Mouse (Mus musculus) embryonic facial prominence, embryonic 13.5 days (tissue): ENCODE results near the gene Extl2. TPM values are rescaled to one million over a fixed set of nuclear protein-coding genes. Genes with fewer than 3 reads are reported as not detected.

ENCODE experiments used
- ATAC-seq: fragments of 200-750 bp; cut with Nextera tagmentation; 2 replicates; pipeline ENCODE4 v1.8.0; 2017; ENCODE audit warnings: low read depth; ENCODE audit not compliant: insufficient number of reproducible peaks, insufficient read depth, low FRiP score, low TSS enrichment
- H3K27ac ChIP-seq: fragments of 300-500 bp; sonication (generic); 2 replicates; pipeline ENCODE4 v1.5.1; 2015; ENCODE audit warnings: moderate library complexity, mild to moderate bottlenecking, inconsistent platforms
- H3K27me3 ChIP-seq: fragments of 300-500 bp; sonication (generic); 2 replicates; pipeline ENCODE4 v1.6.1; 2015; ENCODE audit warnings: mild to moderate bottlenecking, inconsistent platforms
- H3K36me3 ChIP-seq: fragments of 300-500 bp; sonication (generic); 2 replicates; pipeline ENCODE4 v1.6.1; 2015; ENCODE audit warnings: mild to moderate bottlenecking, inconsistent platforms
- H3K4me1 ChIP-seq: fragments of 300-500 bp; sonication (generic); 2 replicates; pipeline ENCODE4 v1.6.1; 2015; ENCODE audit warnings: inconsistent platforms
- H3K4me2 ChIP-seq: fragments of 300-500 bp; sonication (generic); 2 replicates; pipeline ENCODE4 v1.6.1; 2015; ENCODE audit warnings: moderate library complexity, mild to moderate bottlenecking, inconsistent platforms
- H3K4me3 ChIP-seq: fragments of 300-500 bp; sonication (generic); 2 replicates; pipeline ENCODE4 v1.5.1; 2015; ENCODE audit warnings: mild to moderate bottlenecking, inconsistent platforms
- H3K9ac ChIP-seq: fragments of 300-500 bp; sonication (generic); 2 replicates; pipeline ENCODE4 v1.6.1; 2015; ENCODE audit warnings: mild to moderate bottlenecking, inconsistent platforms
- H3K9me3 ChIP-seq: fragments of 300-500 bp; sonication (generic); 2 replicates; pipeline ENCODE4 v1.6.1; 2016; ENCODE audit warnings: inconsistent platforms
- WGBS: fragments of 180-500 bp; shearing (Covaris S2); methylation state at CpG from one replicate; pipeline ENCODE4 v1.1.7; 2015; ENCODE audit warnings: mixed read lengths; 5-methylcytosine and 5-hydroxymethylcytosine counted together
- polyA plus RNA-seq: library from polyadenylated mRNA; unstranded; fragments of >200 nt; fragmentation: Nextera tagmentation; extraction: Ambion mirVana; gene quantifications from 2 replicates; pipeline ENCODE4 v1.2.1, GENCODE M21; 2015

The Extl2 gene
- polyA plus RNA-seq, 1 experiment from 2014 or later: 18.0 TPM

DNA sequence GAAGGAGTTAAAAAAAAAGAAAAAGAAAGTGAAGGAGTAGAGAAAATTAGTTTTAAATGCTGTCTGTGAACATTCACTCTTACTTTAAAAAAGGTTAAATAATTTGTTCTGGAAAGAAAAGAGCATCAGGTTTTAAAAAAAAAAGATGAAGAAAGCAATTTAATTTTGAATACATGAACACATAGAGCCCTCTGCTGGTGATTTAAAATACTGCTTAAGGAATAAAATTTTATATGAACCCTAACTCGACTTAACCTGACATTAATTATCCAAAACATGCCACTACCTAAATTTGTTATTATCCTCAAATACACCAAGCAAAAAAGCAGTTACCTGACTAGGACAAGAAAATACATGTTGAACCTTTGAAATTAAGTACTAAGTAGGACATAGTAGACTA, 28.3 kb upstream of the Extl2 start:
- no peak for ATAC-seq
- Histone ChIP-seq H3K4me3 (no peak overlapping the region), H3K9me3 (no peaks in the 10 kb centered on the region), H3K9ac (no peak overlapping the region), H3K27ac (no peak overlapping the region), H3K4me1 (no peaks in the 10 kb centered on the region), H3K27me3 (no peaks in the 10 kb centered on the region), H3K36me3 (peaks cover 54% of the 10 kb centered on the region), H3K4me2 (no peak overlapping the region)
- 15% methylated on average over 1 of the region's 1 CpGs for WGBS

DNA sequence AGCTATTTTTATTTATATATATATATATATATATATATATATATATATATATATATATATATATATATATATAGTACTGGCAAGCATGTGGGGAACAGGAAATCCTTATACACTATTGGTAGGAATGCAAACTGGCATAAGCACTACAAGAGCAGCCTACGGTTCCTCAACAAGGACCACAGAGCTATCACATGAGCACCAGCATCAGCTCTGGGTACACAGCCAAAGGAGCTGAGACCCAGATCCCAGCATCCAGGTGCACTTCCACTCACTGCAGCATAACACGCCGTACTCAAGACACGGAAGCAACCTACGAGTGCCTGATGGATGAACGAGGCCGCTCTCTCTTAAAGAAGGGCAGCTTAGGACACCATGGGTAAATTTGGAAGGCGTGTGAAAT, 24.0 kb upstream of the Extl2 start:
- 94% methylated on average over 8 of the region's 8 CpGs for WGBS
- H3K9ac ChIP-seq: no peak overlapping the region
- H3K4me2 ChIP-seq: no peak overlapping the region
- no peaks in the 10 kb centered on the region for H3K27me3 ChIP-seq
- H3K27ac ChIP-seq: no peak overlapping the region
- peaks cover 61% of the 10 kb centered on the region for H3K36me3 ChIP-seq
- H3K4me3 ChIP-seq: no peak overlapping the region
- H3K9me3 ChIP-seq: no peaks in the 10 kb centered on the region
- no peak for ATAC-seq
- H3K4me1 ChIP-seq: peaks cover 7% of the 10 kb centered on the region; the same call in 1 of the 2 replicates

DNA sequence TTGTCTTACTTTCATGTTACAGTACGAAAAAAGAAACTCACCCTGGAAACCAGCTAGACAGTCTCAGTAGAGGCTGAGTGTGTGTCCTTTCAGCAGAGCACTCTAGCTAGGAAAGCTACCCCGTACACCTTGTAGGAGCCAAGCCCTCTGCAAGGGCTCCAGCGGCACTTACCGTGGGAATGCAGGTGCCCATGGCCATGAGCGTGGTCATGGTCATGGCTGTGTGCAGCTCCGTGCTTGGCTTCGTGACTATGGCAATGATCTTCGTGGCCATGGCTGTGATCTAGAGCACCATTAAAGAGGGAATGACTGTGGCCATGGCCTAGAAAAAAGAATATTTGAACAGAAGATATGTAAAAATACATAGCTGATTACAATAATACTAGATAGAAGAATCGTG, 22.6 kb upstream of the Extl2 start:
- no peak for ATAC-seq
- Histone ChIP-seq H3K9ac (no peak overlapping the region), H3K36me3 (peaks cover 68% of the 10 kb centered on the region), H3K9me3 (no peaks in the 10 kb centered on the region), H3K27me3 (no peaks in the 10 kb centered on the region), H3K27ac (0 out of 2 replicates have a peak overlapping the region, but pooled peaks have one; percentile 39), H3K4me1 (peaks cover 7% of the 10 kb centered on the region; the same call in 1 of the 2 replicates), H3K4me2 (no peak overlapping the region), H3K4me3 (no peak overlapping the region)
- WGBS: 95% methylated on average over 9 of the region's 9 CpGs

DNA sequence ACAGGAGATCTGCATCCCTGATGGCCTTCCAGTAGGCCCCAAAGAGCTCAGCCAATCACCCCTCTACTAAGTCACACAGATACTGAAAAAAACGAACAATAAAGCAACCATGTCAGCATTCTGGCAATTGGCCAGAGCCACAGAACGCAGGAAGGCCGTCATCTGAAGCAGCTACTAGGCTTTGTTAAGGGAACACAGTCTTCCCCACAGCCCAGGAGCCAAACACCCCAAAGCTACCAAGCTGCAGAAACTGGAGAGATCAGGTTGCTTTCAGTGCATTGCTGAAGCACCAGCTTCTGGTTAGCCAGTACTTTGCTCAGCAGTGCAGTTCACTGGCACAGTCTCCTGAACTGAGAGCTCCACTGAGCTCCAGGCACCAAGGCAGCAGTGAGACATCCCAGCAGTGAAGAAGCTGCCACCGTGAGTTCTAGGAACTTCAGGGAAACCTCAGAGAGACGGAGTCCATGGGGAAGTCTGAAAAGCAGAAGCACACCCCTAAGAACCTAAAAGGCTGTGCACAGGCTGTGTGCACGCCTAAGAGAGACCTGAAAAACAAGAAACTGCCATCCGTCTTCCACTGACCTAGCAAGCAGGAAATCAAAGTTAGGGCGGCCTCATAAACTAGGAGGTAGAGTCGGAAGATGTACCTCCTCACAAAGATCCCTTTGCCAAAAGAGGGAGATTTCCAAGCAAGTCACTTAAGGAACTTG, 21.9 kb upstream of the Extl2 start:
- Histone ChIP-seq H3K4me3 (no peak overlapping the region), H3K4me2 (no peak overlapping the region), H3K27me3 (no peaks in the 10 kb centered on the region), H3K4me1 (peaks cover 7% of the 10 kb centered on the region; the same call in 1 of the 2 replicates), H3K27ac (peak overlapping the region; percentile 39; the same call in 1 of the 2 replicates), H3K36me3 (peaks cover 72% of the 10 kb centered on the region), H3K9me3 (no peaks in the 10 kb centered on the region), H3K9ac (peak overlapping the region; percentile 32)
- no peak for ATAC-seq
- WGBS: 68% methylated on average over 9 of the region's 9 CpGs

DNA sequence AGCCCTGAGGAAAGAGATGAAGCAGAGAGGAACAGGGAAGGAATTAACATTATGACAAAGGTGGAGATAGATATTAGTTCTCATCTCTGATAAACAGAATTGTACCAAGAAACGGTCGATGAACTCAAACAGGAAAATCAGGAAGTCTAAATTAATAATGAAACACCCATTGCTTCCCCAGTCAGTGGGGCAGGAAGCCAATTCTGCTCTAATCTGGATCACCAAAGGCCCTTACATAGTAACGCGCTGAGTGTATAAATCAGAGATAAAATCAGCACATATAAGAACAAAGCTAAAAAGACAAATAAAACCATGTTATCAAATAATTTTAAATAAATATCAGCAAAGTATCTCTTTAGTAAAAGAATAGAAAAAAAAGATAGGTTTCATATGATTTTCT, 15.2 kb upstream of the Extl2 start:
- Histone ChIP-seq H3K27me3 (no peaks in the 10 kb centered on the region), H3K4me1 (no peaks in the 10 kb centered on the region), H3K36me3 (peaks cover 36% of the 10 kb centered on the region), H3K9ac (no peak overlapping the region), H3K9me3 (no peaks in the 10 kb centered on the region), H3K4me2 (no peak overlapping the region), H3K27ac (no peak overlapping the region), H3K4me3 (no peak overlapping the region)
- WGBS: 69% methylated on average over 4 of the region's 4 CpGs
- ATAC-seq: no peak

DNA sequence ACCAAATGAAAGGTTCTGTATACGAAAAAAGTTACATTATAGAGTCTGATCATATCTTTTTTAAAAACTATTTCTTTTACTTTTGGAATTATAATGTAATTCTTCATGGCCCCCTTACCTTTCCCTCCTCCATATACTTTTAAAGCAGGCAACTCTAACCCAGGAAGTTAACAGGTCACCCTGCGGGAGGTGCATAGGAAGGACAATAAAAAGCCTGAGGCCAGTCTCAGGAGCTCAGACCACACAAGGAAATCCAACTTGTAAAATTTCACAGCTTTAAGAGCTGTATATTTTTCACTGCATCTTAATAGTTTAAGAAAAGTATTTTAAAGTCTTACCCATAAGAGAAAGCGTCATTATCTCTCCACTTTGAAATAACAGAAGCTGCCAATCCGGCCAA, 14.7 kb upstream of the Extl2 start:
- Histone ChIP-seq H3K27ac (no peak overlapping the region), H3K9me3 (no peaks in the 10 kb centered on the region), H3K4me3 (no peak overlapping the region), H3K36me3 (peaks cover 36% of the 10 kb centered on the region), H3K4me1 (no peaks in the 10 kb centered on the region), H3K9ac (no peak overlapping the region), H3K4me2 (no peak overlapping the region), H3K27me3 (no peaks in the 10 kb centered on the region)
- no peak for ATAC-seq
- WGBS: 74% methylated on average over 4 of the region's 4 CpGs

DNA sequence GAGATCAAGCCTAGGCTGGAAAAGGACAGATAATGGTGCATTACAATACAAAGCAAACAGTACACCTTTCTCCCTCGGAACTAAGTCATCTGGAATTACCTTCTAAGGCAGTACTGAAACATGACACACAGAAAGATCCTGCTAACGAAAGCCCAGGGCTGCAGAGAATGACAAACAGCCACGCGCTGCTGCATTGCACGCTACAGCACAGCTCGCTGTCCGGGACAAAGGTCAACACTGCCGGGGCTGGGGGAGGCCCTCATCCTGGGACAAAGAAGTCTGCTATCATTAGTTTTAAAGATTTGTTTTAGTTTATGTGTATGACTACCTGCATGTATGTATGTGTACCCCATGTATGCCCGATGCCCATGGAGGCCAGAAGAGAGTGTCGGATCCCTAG, 14.2 kb upstream of the Extl2 start:
- no peaks in the 10 kb centered on the region for H3K4me1 ChIP-seq
- H3K9me3 ChIP-seq: peaks cover 3% of the 10 kb centered on the region; the same call in 1 of the 2 replicates
- ATAC-seq: no peak
- H3K27ac ChIP-seq: no peak overlapping the region
- H3K36me3 ChIP-seq: peaks cover 38% of the 10 kb centered on the region
- 49% methylated on average over 10 of the region's 10 CpGs for WGBS
- H3K27me3 ChIP-seq: no peaks in the 10 kb centered on the region
- H3K4me2 ChIP-seq: no peak overlapping the region
- no peak overlapping the region for H3K9ac ChIP-seq
- H3K4me3 ChIP-seq: no peak overlapping the region

DNA sequence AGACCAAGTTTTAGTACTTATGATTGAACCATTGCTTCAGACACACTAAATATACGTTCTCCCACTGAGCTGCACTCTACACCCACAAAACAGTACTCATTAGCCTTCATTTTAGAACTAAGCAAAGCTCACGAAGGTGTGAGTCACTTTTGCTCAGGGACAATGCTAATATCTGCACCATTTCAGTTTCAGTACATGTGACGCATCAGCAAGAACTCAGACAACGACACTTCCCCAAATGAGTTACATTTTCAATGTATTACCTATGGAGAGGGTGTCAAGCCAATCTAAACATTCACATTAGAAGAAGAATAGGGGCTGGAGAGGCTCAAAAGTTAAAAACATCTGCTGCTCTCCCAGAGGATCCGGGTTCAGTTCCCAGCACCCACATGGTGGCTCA, 10.3 kb upstream of the Extl2 start:
- 93% methylated on average over 5 of the region's 5 CpGs for WGBS
- Histone ChIP-seq H3K27ac (no peak overlapping the region), H3K36me3 (peaks cover 46% of the 10 kb centered on the region), H3K9me3 (peaks cover 8% of the 10 kb centered on the region; the same call in 1 of the 2 replicates), H3K4me1 (no peaks in the 10 kb centered on the region), H3K27me3 (no peaks in the 10 kb centered on the region), H3K4me3 (no peak overlapping the region), H3K4me2 (no peak overlapping the region), H3K9ac (no peak overlapping the region)
- no peak for ATAC-seq

DNA sequence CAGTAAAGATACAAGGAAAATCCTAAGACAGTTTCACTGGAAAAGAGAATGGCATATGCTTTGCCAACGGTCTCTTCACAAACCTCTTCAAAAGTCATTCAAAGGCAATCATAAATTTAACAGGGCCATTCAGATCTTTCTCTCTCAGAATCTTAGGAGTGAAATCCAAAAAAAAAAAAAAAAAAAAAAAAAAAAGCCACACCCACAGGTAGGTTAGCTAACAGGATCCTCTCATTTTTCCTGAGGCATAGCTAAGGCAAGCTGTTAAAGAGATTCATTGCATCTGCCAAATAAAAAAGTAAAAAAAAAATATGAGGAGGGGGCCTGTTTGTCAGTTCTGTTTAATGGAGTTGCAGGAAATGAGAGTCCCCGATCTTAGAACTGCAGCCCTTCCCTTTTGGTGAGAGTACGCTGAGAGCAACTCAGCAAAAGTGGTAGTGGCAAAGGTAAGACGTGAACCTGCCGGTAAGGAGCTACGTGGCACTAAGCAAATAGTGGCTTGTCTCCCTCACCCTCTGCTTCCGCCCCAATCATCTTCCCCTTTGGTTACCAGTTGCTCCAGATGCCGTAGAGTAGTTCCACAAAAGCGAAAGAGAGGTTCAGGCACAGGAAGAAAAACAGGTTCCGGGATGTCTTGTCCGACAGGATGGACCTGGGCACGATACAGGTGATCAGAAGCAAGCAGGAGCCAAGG, 831 bp upstream of the Extl2 start:
- Histone ChIP-seq H3K36me3 (peaks cover 18% of the 10 kb centered on the region), H3K27ac (peak overlapping the region; percentile 88), H3K9ac (peak overlapping the region; percentile 93), H3K4me2 (peak overlapping the region; percentile 93), H3K4me1 (peaks cover 16% of the 10 kb centered on the region), H3K9me3 (no peaks in the 10 kb centered on the region), H3K27me3 (no peaks in the 10 kb centered on the region), H3K4me3 (peak overlapping the region; percentile 88)
- WGBS: 7% methylated on average over 12 of the region's 12 CpGs
- 0 out of 2 replicates have a peak, but pooled peaks have one; percentile 10 for ATAC-seq

DNA sequence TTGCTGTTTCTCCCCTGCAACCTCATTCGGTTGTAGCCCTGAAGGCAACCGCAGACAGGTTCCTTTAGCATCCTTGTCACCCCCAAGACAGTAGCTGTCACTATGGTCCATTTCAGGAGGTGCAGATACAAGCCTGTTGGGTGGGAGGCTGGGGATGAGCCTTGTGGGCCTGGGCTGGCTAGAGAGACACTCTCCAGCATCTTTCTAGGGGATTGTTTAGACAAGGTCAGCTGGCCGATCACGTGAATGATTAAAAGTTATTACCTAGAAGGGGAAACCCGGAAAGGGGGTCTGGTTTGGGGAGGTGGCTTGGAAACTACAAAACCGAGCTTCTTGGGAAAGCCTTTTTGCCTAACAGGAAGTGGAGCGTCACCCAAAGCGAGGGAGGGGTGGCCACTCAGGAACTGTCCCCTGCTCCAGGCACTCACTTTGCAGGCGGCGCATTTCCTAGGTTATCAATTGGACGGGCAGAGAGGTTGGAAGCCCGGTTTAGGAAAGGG, 729 bp downstream of the Extl2 start:
- H3K4me1 ChIP-seq: peaks cover 16% of the 10 kb centered on the region
- peaks cover 12% of the 10 kb centered on the region for H3K36me3 ChIP-seq
- 0% methylated on average over 12 of the region's 12 CpGs for WGBS
- peak overlapping the region; percentile 93 for H3K4me2 ChIP-seq
- no peaks in the 10 kb centered on the region for H3K9me3 ChIP-seq
- no peaks in the 10 kb centered on the region for H3K27me3 ChIP-seq
- peak; percentile 72; the same call in 1 of the 2 replicates for ATAC-seq
- H3K4me3 ChIP-seq: peak overlapping the region; percentile 88
- peak overlapping the region; percentile 88 for H3K27ac ChIP-seq
- peak overlapping the region; percentile 93 for H3K9ac ChIP-seq

DNA sequence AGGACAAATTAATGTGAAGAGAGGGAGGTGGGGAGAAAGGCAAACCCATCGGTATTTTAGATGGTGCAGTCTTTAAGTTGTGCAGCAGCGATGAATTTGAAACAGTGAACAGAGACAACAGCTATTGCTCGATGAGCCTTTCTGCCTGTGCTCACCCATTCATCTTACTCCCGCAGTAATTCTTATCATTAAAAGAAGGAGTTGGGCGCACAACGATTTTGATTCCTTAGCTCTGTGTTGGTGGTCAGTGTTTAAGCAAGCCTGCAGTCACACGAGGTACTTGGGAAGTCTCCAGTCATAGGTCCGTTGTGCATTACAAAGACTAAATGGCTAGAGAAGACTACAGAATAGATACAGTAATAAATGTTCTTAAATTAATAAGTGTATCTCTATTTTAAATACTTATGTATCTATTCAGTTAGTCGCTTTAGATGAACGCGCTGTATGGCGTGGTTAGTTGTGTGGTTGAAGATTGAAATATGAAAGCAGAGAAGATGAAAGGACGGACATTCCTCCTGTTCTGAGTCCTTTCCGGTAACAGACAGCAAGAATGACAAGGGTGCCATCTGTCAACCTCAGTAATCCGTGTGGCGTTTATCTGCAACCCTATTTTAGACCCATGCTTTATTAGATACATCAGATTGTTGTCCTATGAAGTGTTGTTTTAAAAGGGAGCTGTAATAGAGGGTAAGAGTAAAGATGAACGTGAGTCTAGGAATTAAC, 2.5 kb downstream of the Extl2 start:
- ATAC-seq: no peak
- Histone ChIP-seq H3K9me3 (no peaks in the 10 kb centered on the region), H3K36me3 (0 out of 2 replicates have a peak, but pooled peaks cover 6% of the 10 kb centered on the region), H3K9ac (no peak overlapping the region), H3K4me1 (peaks cover 16% of the 10 kb centered on the region), H3K4me2 (no peak overlapping the region), H3K27ac (no peak overlapping the region), H3K27me3 (no peaks in the 10 kb centered on the region), H3K4me3 (no peak overlapping the region)
- WGBS: 87% methylated on average over 17 of the region's 17 CpGs
